Mouse (Mus musculus): ENCODE results near the gene Upk3a. TPM values are rescaled to one million over a fixed set of nuclear protein-coding genes. Genes with fewer than 3 reads are reported as not detected.

Gene Upk3a
- polyA plus RNA-seq, 1 experiment from 2014 or later: 27.2 TPM

GRCm38 (mm10) chr15:85041546-85042225 lies 24.7 kb downstream of the Upk3a start:
- Histone ChIP-seq H3K4me3 (replicated peaks) (no peak overlapping the region), H3K27me3 (no peaks in the 10 kb centered on the region), H3K36me3 (peaks cover 14% of the 10 kb centered on the region), H3K4me2 (no peak overlapping the region), H3K9ac (no peak overlapping the region), H3K4me1 (peaks cover 38% of the 10 kb centered on the region), H3K9me3 (replicated peaks) (no peaks in the 10 kb centered on the region), H3K27ac (peak overlapping the region; percentile 80)
- ATAC-seq (replicated peaks; ENCODE audit: low FRiP score): no peak
- WGBS: 85% methylated on average over 10 of the region's 10 CpGs

- H3K9ac ChIP-seq: no peak overlapping the region
- H3K9me3 ChIP-seq (replicated peaks): no peaks in the 10 kb centered on the region
- H3K27me3 ChIP-seq: no peaks in the 10 kb centered on the region
- H3K36me3 ChIP-seq: peaks cover 19% of the 10 kb centered on the region
- H3K4me2 ChIP-seq: no peak overlapping the region
- peak; percentile 66 for ATAC-seq (replicated peaks; ENCODE audit: low FRiP score)
- 19% methylated on average over 4 of the region's 4 CpGs for WGBS
- H3K4me3 ChIP-seq (replicated peaks): no peak overlapping the region
- peak overlapping the region; percentile 80 for H3K27ac ChIP-seq
- H3K4me1 ChIP-seq: peaks cover 35% of the 10 kb centered on the region
Measured at GRCm38 (mm10) chr15:85042361-85042954, 25.5 kb downstream of the Upk3a start.

GRCm38 (mm10) chr15:85043116-85043515 lies 26.2 kb downstream of the Upk3a start:
- Histone ChIP-seq H3K27me3 (no peaks in the 10 kb centered on the region), H3K9me3 (replicated peaks) (no peaks in the 10 kb centered on the region), H3K4me1 (peaks cover 29% of the 10 kb centered on the region), H3K36me3 (peaks cover 24% of the 10 kb centered on the region), H3K4me2 (no peak overlapping the region), H3K9ac (no peak overlapping the region), H3K4me3 (replicated peaks) (no peak overlapping the region), H3K27ac (peak overlapping the region; percentile 80)
- WGBS: 42% methylated on average over 5 of the region's 5 CpGs
- no peak for ATAC-seq (replicated peaks; ENCODE audit: low FRiP score)

GRCm38 (mm10) chr15:85043761-85044160 lies 26.8 kb downstream of the Upk3a start:
- H3K4me1 ChIP-seq: peaks cover 24% of the 10 kb centered on the region
- no peak overlapping the region for H3K4me2 ChIP-seq
- ATAC-seq (replicated peaks; ENCODE audit: low FRiP score): no peak
- 74% methylated on average over 5 of the region's 5 CpGs for WGBS
- no peak overlapping the region for H3K4me3 ChIP-seq (replicated peaks)
- H3K36me3 ChIP-seq: peaks cover 30% of the 10 kb centered on the region
- no peak overlapping the region for H3K27ac ChIP-seq
- no peaks in the 10 kb centered on the region for H3K27me3 ChIP-seq
- no peak overlapping the region for H3K9ac ChIP-seq
- H3K9me3 ChIP-seq (replicated peaks): no peaks in the 10 kb centered on the region

GRCm38 (mm10) chr15:85046230-85046950 lies 29.4 kb downstream of the Upk3a start:
- Histone ChIP-seq H3K9ac (no peak overlapping the region), H3K4me3 (replicated peaks) (no peak overlapping the region), H3K27ac (no peak overlapping the region), H3K27me3 (no peaks in the 10 kb centered on the region), H3K4me2 (no peak overlapping the region), H3K4me1 (peaks cover 21% of the 10 kb centered on the region), H3K36me3 (peaks cover 56% of the 10 kb centered on the region), H3K9me3 (replicated peaks) (no peaks in the 10 kb centered on the region)
- ATAC-seq (replicated peaks; ENCODE audit: low FRiP score): no peak
- WGBS: 91% methylated on average over 14 of the region's 14 CpGs

- H3K9me3 ChIP-seq (replicated peaks): no peaks in the 10 kb centered on the region
- 84% methylated on average over 4 of the region's 4 CpGs for WGBS
- H3K4me3 ChIP-seq (replicated peaks): no peak overlapping the region
- no peaks in the 10 kb centered on the region for H3K27me3 ChIP-seq
- H3K36me3 ChIP-seq: peaks cover 70% of the 10 kb centered on the region
- no peak overlapping the region for H3K4me2 ChIP-seq
- H3K4me1 ChIP-seq: peaks cover 8% of the 10 kb centered on the region; the same call in 1 of the 2 replicates
- H3K9ac ChIP-seq: no peak overlapping the region
- ATAC-seq (replicated peaks; ENCODE audit: low FRiP score): no peak
- no peak overlapping the region for H3K27ac ChIP-seq
Measured at GRCm38 (mm10) chr15:85047865-85048264, 30.9 kb downstream of the Upk3a start.

GRCm38 (mm10) chr15:85049758-85050157 lies 32.8 kb downstream of the Upk3a start:
- Histone ChIP-seq H3K9me3 (replicated peaks) (no peaks in the 10 kb centered on the region), H3K9ac (no peak overlapping the region), H3K27ac (no peak overlapping the region), H3K4me1 (no peaks in the 10 kb centered on the region), H3K4me3 (replicated peaks) (no peak overlapping the region), H3K27me3 (no peaks in the 10 kb centered on the region), H3K4me2 (no peak overlapping the region), H3K36me3 (peaks cover 82% of the 10 kb centered on the region)
- 85% methylated on average over 1 of the region's 1 CpGs for WGBS
- ATAC-seq (replicated peaks; ENCODE audit: low FRiP score): no peak

- Histone ChIP-seq H3K4me3 (replicated peaks) (no peak overlapping the region), H3K4me2 (no peak overlapping the region), H3K9ac (no peak overlapping the region), H3K36me3 (peaks cover 58% of the 10 kb centered on the region), H3K27me3 (no peaks in the 10 kb centered on the region), H3K4me1 (no peaks in the 10 kb centered on the region), H3K27ac (no peak overlapping the region), H3K9me3 (replicated peaks) (no peaks in the 10 kb centered on the region)
- ATAC-seq (replicated peaks; ENCODE audit: low FRiP score): no peak
- 91% methylated on average over 3 of the region's 3 CpGs for WGBS
Measured at GRCm38 (mm10) chr15:85054098-85054497, 37.2 kb downstream of the Upk3a start.

- Histone ChIP-seq H3K9ac (no peak overlapping the region), H3K27me3 (no peaks in the 10 kb centered on the region), H3K9me3 (replicated peaks) (no peaks in the 10 kb centered on the region), H3K4me2 (no peak overlapping the region), H3K27ac (no peak overlapping the region), H3K36me3 (peaks cover 58% of the 10 kb centered on the region), H3K4me1 (no peaks in the 10 kb centered on the region), H3K4me3 (replicated peaks) (no peak overlapping the region)
- ATAC-seq (replicated peaks; ENCODE audit: low FRiP score): no peak
- WGBS: 83% methylated on average over 4 of the region's 4 CpGs
Measured at GRCm38 (mm10) chr15:85055186-85055585, 38.2 kb downstream of the Upk3a start.

GRCm38 (mm10) chr15:85063421-85063820 lies 46.5 kb downstream of the Upk3a start:
- H3K4me1 ChIP-seq: no peaks in the 10 kb centered on the region
- no peak for ATAC-seq (replicated peaks; ENCODE audit: low FRiP score)
- peaks cover 36% of the 10 kb centered on the region for H3K36me3 ChIP-seq
- WGBS: 94% methylated on average over 2 of the region's 2 CpGs
- H3K27ac ChIP-seq: no peak overlapping the region
- no peak overlapping the region for H3K4me3 ChIP-seq (replicated peaks)
- no peak overlapping the region for H3K9ac ChIP-seq
- no peaks in the 10 kb centered on the region for H3K9me3 ChIP-seq (replicated peaks)
- no peaks in the 10 kb centered on the region for H3K27me3 ChIP-seq
- H3K4me2 ChIP-seq: no peak overlapping the region

GRCm38 (mm10) chr15:85070561-85070960 lies 53.6 kb downstream of the Upk3a start:
- no peaks in the 10 kb centered on the region for H3K36me3 ChIP-seq
- H3K27me3 ChIP-seq: no peaks in the 10 kb centered on the region
- 35% methylated on average over 2 of the region's 2 CpGs for WGBS
- H3K9ac ChIP-seq: no peak overlapping the region
- H3K4me2 ChIP-seq: no peak overlapping the region
- no peak overlapping the region for H3K27ac ChIP-seq
- no peaks in the 10 kb centered on the region for H3K4me1 ChIP-seq
- no peak for ATAC-seq (replicated peaks; ENCODE audit: low FRiP score)
- H3K9me3 ChIP-seq (replicated peaks): no peaks in the 10 kb centered on the region
- H3K4me3 ChIP-seq (replicated peaks): no peak overlapping the region
